Mouse (Mus musculus) heart, embryonic 12.5 days (tissue): ENCODE data around the gene Fgd3. TPM values are rescaled to one million over a fixed set of nuclear protein-coding genes. Genes with fewer than 3 reads are reported as not detected.

ENCODE experiments used
- ATAC-seq: fragments of 200-750 bp; cut with Nextera tagmentation; 2 replicates; pipeline ENCODE4 v1.8.0; 2017; ENCODE audit warnings: moderate TSS enrichment, moderate library complexity; ENCODE audit not compliant: insufficient number of reproducible peaks, low FRiP score
- H3K27ac ChIP-seq: fragments of 300-500 bp; sonication (generic); 2 replicates; pipeline ENCODE4 v1.5.1; 2016; ENCODE audit warnings: mild to moderate bottlenecking, moderate library complexity; ENCODE audit not compliant: poor library complexity, severe bottlenecking
- H3K27me3 ChIP-seq: fragments of 300-500 bp; sonication (generic); replicated peaks from 2 replicates; pipeline ENCODE4 v1.6.1; 2016; ENCODE audit warnings: mild to moderate bottlenecking, moderate library complexity
- H3K36me3 ChIP-seq: fragments of 300-500 bp; sonication (generic); 2 replicates; pipeline ENCODE4 v1.6.1; 2016; ENCODE audit warnings: mild to moderate bottlenecking, moderate library complexity
- H3K4me1 ChIP-seq: fragments of 300-500 bp; sonication (generic); replicated peaks from 2 replicates; pipeline ENCODE4 v1.6.1; 2016; ENCODE audit warnings: mild to moderate bottlenecking
- H3K4me2 ChIP-seq: fragments of 300-500 bp; sonication (generic); 2 replicates; pipeline ENCODE4 v1.6.1; 2016; ENCODE audit warnings: mild to moderate bottlenecking, moderate library complexity
- H3K4me3 ChIP-seq: fragments of 300-500 bp; sonication (generic); 2 replicates; pipeline ENCODE4 v1.5.1; 2016; ENCODE audit warnings: mild to moderate bottlenecking
- H3K9ac ChIP-seq: fragments of 300-500 bp; sonication (generic); 2 replicates; pipeline ENCODE4 v1.6.1; 2016; ENCODE audit warnings: mild to moderate bottlenecking, moderate library complexity
- H3K9me3 ChIP-seq: fragments of 300-500 bp; sonication (generic); replicated peaks from 2 replicates; pipeline ENCODE4 v1.6.1; 2016; ENCODE audit warnings: mild to moderate bottlenecking, moderate library complexity
- WGBS: fragments of 180-500 bp; shearing (Covaris S2); methylation state at CpG from one replicate; pipeline ENCODE4 v1.1.7; 2016; 5-methylcytosine and 5-hydroxymethylcytosine counted together
- polyA plus RNA-seq: library from polyadenylated mRNA; unstranded; fragments of >200 nt; fragmentation: Nextera tagmentation; extraction: Ambion mirVana; gene quantifications from 2 replicates; pipeline ENCODE4 v1.2.1, GENCODE M21; 2016

The Fgd3 gene
- polyA plus RNA-seq, 1 experiment from 2014 or later, result 0.15 TPM

DNA sequence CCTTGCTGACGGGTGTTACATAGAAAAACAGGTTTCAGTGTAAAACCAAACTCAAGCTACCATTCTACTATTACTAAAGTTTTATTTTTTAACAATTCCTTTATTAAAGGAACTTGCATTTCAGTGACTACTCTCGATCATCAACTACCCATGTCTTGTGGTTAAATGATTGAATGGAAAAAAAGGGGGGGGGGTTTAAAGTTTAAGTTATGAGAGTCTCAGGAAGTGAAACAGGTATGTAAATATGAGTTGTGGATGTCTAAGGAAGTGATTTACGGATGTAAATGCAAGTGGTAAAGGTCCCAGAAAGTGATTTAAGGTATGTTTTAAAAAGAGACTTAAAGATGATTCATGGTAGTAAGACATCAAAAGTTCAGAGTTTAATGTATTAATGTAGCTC is 95.0 kb downstream of the Fgd3 start:
- peaks cover 4% of the 10 kb centered on the region; the same call in 1 of the 2 replicates for H3K9me3 ChIP-seq
- no peak overlapping the region for H3K27ac ChIP-seq
- 56% methylated on average over 3 of the region's 3 CpGs for WGBS
- no peak for ATAC-seq
- H3K9ac ChIP-seq, result no peak overlapping the region
- H3K36me3 ChIP-seq, result no peaks in the 10 kb centered on the region
- peaks cover 3% of the 10 kb centered on the region; the same call in 1 of the 2 replicates for H3K4me1 ChIP-seq
- H3K4me3 ChIP-seq, result no peak overlapping the region
- peaks cover 18% of the 10 kb centered on the region; the same call in 1 of the 2 replicates for H3K27me3 ChIP-seq
- no peak overlapping the region for H3K4me2 ChIP-seq

GRCm38 (mm10) chr13:49224729-49225128 is 95.4 kb downstream of the Fgd3 start:
- peaks cover 4% of the 10 kb centered on the region; the same call in 1 of the 2 replicates for H3K9me3 ChIP-seq
- no peaks in the 10 kb centered on the region for H3K36me3 ChIP-seq
- peaks cover 18% of the 10 kb centered on the region; the same call in 1 of the 2 replicates for H3K27me3 ChIP-seq
- peak overlapping the region; percentile 21 for H3K4me2 ChIP-seq
- peaks cover 3% of the 10 kb centered on the region; the same call in 1 of the 2 replicates for H3K4me1 ChIP-seq
- H3K27ac ChIP-seq, result no peak overlapping the region
- no peak overlapping the region for H3K4me3 ChIP-seq
- no peak for ATAC-seq
- WGBS, result 23% methylated on average over 6 of the region's 6 CpGs
- no peak overlapping the region for H3K9ac ChIP-seq

DNA sequence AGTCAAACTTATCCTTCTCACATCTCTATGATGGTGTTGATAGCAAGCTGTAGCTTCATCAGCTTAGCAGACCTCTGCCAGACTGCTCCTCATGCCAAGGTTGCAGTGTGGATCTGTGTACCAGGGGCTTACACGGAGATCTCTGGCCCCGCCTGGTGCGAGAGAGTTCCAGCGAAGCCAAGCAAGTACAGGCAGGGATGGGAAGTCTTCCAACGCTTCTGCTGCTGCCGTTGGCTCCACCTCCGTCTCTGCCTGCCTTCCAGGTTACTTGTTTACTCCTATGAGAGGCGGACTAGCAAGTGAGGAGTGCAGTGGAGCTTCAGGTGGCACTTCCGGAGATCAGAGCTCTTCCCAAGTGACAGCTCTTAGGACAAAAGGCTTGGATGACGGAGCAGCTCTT is 95.8 kb downstream of the Fgd3 start:
- H3K4me3 ChIP-seq, result no peak overlapping the region
- 12% methylated on average over 10 of the region's 10 CpGs for WGBS
- peaks cover 4% of the 10 kb centered on the region; the same call in 1 of the 2 replicates for H3K9me3 ChIP-seq
- H3K4me1 ChIP-seq, result peaks cover 3% of the 10 kb centered on the region; the same call in 1 of the 2 replicates
- H3K36me3 ChIP-seq, result no peaks in the 10 kb centered on the region
- H3K9ac ChIP-seq, result 0 out of 2 replicates have a peak overlapping the region, but pooled peaks have one; percentile 39
- ATAC-seq, result no peak
- H3K27me3 ChIP-seq, result peaks cover 18% of the 10 kb centered on the region; the same call in 1 of the 2 replicates
- H3K4me2 ChIP-seq, result peak overlapping the region; percentile 21
- no peak overlapping the region for H3K27ac ChIP-seq

DNA sequence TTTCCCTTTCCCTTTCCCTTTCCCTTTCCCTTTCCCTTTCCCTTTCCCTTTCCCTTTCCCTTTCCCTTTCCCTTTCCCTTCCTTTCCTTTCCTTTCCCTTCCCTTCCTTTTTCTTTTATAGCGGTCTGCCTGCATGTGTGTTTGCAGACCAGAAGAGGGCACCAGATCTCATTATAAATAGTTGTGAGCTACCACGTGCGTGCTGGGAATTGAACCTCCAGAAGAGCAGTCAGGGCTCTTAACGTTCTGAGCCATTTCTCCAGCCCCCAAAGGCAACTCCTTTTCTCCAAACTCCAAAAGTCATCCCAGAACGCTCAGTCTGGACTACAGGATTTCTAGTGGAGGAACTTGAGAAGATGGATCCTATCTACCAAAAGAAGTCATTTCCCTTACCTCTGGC is 99.2 kb downstream of the Fgd3 start:
- H3K4me3 ChIP-seq, result no peak overlapping the region

DNA sequence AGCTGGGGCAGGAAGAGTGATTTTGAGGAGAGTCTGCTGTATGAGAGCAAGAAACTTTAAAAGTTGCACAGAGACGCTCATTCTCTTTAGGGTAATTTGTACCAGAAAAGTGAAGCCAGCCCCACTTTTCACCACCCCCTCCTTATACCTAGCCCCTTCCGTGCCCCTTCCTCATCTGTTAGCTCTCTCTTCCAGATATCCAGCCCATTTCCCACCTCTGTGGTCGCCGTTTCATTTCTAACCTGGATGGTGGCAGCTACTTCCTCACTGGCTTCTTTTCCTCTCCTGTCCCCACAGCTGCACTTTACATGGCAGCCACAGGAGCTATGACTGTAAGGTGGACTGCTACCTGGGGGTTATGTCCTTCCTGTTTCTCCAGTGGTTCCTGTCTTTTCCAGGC is 100.7 kb downstream of the Fgd3 start:
- peaks cover 19% of the 10 kb centered on the region for H3K4me1 ChIP-seq
- peaks cover 4% of the 10 kb centered on the region; the same call in 1 of the 2 replicates for H3K9me3 ChIP-seq
- H3K27me3 ChIP-seq, result peaks cover 9% of the 10 kb centered on the region; the same call in 1 of the 2 replicates
- 76% methylated on average over 4 of the region's 4 CpGs for WGBS
- H3K9ac ChIP-seq, result no peak overlapping the region
- H3K4me2 ChIP-seq, result no peak overlapping the region
- H3K4me3 ChIP-seq, result no peak overlapping the region
- ATAC-seq, result no peak
- no peaks in the 10 kb centered on the region for H3K36me3 ChIP-seq
- H3K27ac ChIP-seq, result no peak overlapping the region

More for the DNA sequence above, 99.2 kb downstream of the Fgd3 start:
- Histone ChIP-seq H3K9me3 (peaks cover 4% of the 10 kb centered on the region; the same call in 1 of the 2 replicates), H3K4me1 (peaks cover 12% of the 10 kb centered on the region), H3K4me2 (no peak overlapping the region), H3K27me3 (peaks cover 16% of the 10 kb centered on the region; the same call in 1 of the 2 replicates), H3K9ac (no peak overlapping the region), H3K36me3 (no peaks in the 10 kb centered on the region), H3K27ac (no peak overlapping the region)
- WGBS, result 25% methylated on average over 5 of the region's 5 CpGs
- ATAC-seq, result no peak

GRCm38 (mm10) chr13:49218651-49219050 is 101.5 kb downstream of the Fgd3 start:
- H3K36me3 ChIP-seq, result no peaks in the 10 kb centered on the region
- no peak overlapping the region for H3K9ac ChIP-seq
- H3K9me3 ChIP-seq, result peaks cover 4% of the 10 kb centered on the region; the same call in 1 of the 2 replicates
- peaks cover 2% of the 10 kb centered on the region; the same call in 1 of the 2 replicates for H3K27me3 ChIP-seq
- no peak overlapping the region for H3K27ac ChIP-seq
- 67% methylated on average over 3 of the region's 3 CpGs for WGBS
- ATAC-seq, result no peak
- no peak overlapping the region for H3K4me2 ChIP-seq
- H3K4me1 ChIP-seq, result peaks cover 24% of the 10 kb centered on the region
- no peak overlapping the region for H3K4me3 ChIP-seq

GRCm38 (mm10) chr13:49216808-49217561 is 103.1 kb downstream of the Fgd3 start:
- ATAC-seq, result no peak
- H3K27ac ChIP-seq, result no peak overlapping the region
- H3K4me1 ChIP-seq, result peaks cover 35% of the 10 kb centered on the region
- H3K4me2 ChIP-seq, result peak overlapping the region; percentile 78
- no peak overlapping the region; the same call in 1 of the 2 replicates for H3K9ac ChIP-seq
- WGBS, result 62% methylated on average over 9 of the region's 9 CpGs
- H3K4me3 ChIP-seq, result no peak overlapping the region
- H3K36me3 ChIP-seq, result no peaks in the 10 kb centered on the region
- H3K27me3 ChIP-seq, result no peaks in the 10 kb centered on the region; the same call in 1 of the 2 replicates
- H3K9me3 ChIP-seq, result peaks cover 4% of the 10 kb centered on the region; the same call in 1 of the 2 replicates

DNA sequence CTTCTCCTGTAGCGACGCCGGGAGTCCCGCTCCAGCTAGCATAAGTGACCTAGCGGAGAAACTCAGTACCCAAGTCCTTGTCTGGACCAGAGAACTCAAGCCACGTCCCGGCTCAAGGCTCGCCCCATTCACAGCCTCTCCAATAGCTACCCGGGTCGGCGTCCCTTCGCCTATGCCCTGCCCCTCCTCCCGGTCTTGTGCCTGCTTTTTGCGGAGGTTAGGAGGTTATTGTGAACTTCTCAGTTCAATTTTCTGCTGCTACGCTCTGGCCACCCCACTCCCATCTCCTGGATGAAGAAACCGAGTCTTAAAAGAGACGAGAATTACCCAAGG is 103.9 kb downstream of the Fgd3 start:
- Histone ChIP-seq H3K4me1 (peaks cover 43% of the 10 kb centered on the region), H3K27ac (peak overlapping the region; percentile 88; the same call in 1 of the 2 replicates), H3K9me3 (peaks cover 4% of the 10 kb centered on the region; the same call in 1 of the 2 replicates), H3K4me2 (peak overlapping the region; percentile 78), H3K9ac (peak overlapping the region; percentile 89), H3K4me3 (peak overlapping the region; percentile 85), H3K27me3 (no peaks in the 10 kb centered on the region; the same call in 1 of the 2 replicates), H3K36me3 (no peaks in the 10 kb centered on the region)
- WGBS, result 4% methylated on average over 17 of the region's 17 CpGs
- peak; percentile 60 for ATAC-seq

DNA sequence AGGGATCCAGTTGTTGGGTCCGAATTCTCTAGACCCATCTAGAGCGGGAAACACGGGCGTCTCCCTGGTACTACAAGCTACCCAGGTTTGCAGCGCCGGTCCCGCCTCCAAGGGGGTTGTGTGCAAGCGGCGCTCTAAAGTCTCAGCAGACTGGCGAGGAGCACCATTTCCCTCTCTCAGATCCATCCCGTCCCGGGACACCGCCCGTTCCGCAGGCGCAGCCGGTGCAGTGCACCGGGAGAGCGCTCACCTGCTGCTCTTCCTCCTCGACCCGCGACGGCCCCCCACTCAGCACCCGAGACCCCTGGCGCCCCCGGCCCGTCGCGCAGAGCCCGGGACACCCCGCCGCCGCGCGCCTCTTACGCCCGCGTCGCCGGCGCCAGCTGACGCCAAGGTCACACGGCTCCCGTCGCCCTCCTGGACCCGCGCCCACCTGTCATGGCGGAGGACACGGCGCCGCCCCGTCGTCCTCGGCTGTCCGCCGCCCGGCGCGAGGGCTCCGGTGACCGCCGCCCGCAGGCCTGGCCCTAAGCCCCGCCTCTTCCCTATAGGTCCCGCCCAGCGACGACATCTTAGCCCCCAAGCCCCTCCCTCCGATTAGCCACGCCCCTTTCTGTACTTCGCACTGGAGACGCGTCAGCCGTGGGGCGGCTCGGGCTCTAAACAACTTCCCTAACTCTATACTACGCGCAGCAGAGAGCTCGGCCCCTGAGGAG is 104.4 kb downstream of the Fgd3 start, which contains the start of gene Card19:
Gene Card19, minus strand, starts transcription at position 534 of the 716 bp plus-strand sequence.
- H3K9ac ChIP-seq, result peak within 1 kb of the TSS; percentile 89
- H3K4me3 ChIP-seq, result peak within 1 kb of the TSS; percentile 85
- H3K27ac ChIP-seq, result peak within 1 kb of the TSS; percentile 88
- WGBS, result under 1% methylated on average over 76 of the region's 78 CpGs
- H3K9me3 ChIP-seq, result no peaks in the 10 kb centered on the region
- H3K27me3 ChIP-seq, result no peaks in the 10 kb centered on the region; the same call in 1 of the 2 replicates
- peak; percentile 91 for ATAC-seq
- H3K36me3 ChIP-seq, result no peaks in the 10 kb centered on the region
- peaks cover 48% of the 10 kb centered on the region for H3K4me1 ChIP-seq
- peak within 1 kb of the TSS; percentile 78 for H3K4me2 ChIP-seq

GRCm38 (mm10) chr13:49215128-49215503 is 105.0 kb downstream of the Fgd3 start:
- no peaks in the 10 kb centered on the region for H3K9me3 ChIP-seq
- no peak for ATAC-seq
- peak overlapping the region; percentile 89 for H3K9ac ChIP-seq
- H3K4me1 ChIP-seq, result peaks cover 52% of the 10 kb centered on the region
- H3K27me3 ChIP-seq, result no peaks in the 10 kb centered on the region; the same call in 1 of the 2 replicates
- WGBS, result 11% methylated on average over 5 of the region's 5 CpGs
- H3K36me3 ChIP-seq, result no peaks in the 10 kb centered on the region
- H3K4me3 ChIP-seq, result peak overlapping the region; percentile 85
- peak overlapping the region; percentile 78 for H3K4me2 ChIP-seq
- peak overlapping the region; percentile 88 for H3K27ac ChIP-seq

GRCm38 (mm10) chr13:49214454-49214853 is 105.7 kb downstream of the Fgd3 start:
- Histone ChIP-seq H3K4me1 (peaks cover 52% of the 10 kb centered on the region), H3K4me2 (peak overlapping the region; percentile 78; the same call in 1 of the 2 replicates), H3K27ac (no peak overlapping the region), H3K36me3 (no peaks in the 10 kb centered on the region), H3K4me3 (no peak overlapping the region), H3K9ac (no peak overlapping the region), H3K9me3 (no peaks in the 10 kb centered on the region), H3K27me3 (no peaks in the 10 kb centered on the region; the same call in 1 of the 2 replicates)
- 80% methylated on average over 3 of the region's 3 CpGs for WGBS
- no peak for ATAC-seq
